Mouse (Mus musculus) mature B cell (primary cell): ENCODE measurements around the gene Tmem255b.

Experiments used
- in situ Hi-C: fragments of 300-500 bp; cut with MboI; formaldehyde crosslinking; loops from 2 replicates; pipeline ENCODE4 v1.14.3; 2019

Tmem255b gene

DNA sequence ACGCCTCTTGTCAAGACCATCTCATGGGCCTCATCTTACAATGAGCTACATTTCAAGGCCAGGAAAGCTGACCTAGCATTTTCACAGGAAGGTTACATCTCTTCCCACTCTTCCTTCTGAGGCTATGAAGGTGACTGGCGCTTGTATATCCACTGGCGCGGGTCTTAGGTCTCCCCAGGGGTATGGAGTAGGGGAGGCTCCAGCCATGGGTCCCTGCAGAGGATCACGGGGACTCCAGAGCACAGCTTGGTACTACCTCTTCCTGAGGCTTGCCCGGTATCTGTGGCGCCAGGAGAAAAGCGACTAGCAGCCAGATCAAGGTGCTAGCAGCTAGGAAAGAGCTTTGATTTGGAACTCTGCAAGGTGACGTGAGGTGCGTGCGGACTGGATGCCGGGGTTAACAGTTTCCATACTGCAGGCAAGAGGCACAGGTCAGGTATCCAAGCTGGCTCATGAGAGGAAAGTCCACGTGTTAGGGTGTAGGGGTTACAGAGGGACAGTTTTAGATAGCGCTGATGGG is 56.6 kb downstream of the Tmem255b start:
- in situ Hi-C loops = no loop called here

DNA sequence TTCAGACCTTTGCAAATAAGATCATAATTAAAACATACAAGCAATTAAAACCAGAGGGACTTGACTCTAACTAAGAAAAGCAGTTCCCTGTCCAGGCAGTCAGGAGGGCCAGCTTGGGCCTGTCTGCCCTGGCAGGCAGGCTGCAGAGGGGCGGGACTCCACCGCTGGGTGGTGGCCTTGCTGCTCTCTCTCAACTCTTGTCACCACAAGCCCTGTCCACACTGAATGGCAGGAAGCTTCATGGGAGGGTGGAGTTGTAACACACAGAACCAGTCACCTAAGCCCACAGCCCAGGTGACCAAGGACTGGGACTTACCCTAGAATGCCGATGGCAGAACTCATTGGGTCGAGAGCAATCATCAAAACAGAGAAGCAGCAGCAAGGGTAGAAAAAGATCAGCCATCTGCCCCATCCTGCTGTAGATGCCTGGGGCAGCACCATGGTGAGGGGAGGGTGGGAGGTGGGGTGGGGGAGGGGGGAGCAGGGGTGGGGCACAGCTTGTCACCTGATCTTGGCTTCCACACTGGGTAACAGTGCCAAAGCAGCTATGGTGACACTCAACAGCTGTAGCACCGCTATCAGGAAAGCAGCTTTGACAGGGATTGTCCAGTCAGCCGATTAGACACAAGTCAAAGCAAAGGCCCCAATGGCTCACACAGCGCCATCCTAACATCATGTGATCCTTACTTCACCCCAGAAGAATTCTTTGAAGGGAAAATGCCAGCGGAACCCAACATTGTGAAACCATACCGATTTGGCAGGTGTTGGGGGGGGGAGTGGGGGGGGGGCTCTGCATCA is 57.4 kb downstream of the Tmem255b start:
- in situ Hi-C loops = no loop called here

DNA sequence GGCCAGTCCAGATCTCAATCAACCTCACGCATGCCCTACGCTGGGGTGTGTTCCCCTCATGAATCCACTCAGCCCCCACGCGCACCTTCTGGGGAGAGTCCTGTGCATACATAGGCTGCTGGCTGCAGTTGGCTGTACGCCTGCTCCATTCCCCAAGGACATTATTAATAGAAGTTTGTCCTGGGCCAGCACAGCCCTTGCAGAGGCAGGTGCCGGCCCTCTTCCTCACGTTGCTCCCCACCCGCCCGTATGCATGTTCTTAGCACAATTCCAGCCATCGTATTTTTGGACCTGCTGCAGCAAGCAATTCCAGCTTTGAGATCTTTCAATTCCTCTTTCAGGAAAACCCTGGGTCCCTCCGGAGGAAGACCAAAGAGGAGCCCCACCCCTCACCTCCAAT is 58.0 kb downstream of the Tmem255b start:
- in situ Hi-C loops = no loop called here

DNA sequence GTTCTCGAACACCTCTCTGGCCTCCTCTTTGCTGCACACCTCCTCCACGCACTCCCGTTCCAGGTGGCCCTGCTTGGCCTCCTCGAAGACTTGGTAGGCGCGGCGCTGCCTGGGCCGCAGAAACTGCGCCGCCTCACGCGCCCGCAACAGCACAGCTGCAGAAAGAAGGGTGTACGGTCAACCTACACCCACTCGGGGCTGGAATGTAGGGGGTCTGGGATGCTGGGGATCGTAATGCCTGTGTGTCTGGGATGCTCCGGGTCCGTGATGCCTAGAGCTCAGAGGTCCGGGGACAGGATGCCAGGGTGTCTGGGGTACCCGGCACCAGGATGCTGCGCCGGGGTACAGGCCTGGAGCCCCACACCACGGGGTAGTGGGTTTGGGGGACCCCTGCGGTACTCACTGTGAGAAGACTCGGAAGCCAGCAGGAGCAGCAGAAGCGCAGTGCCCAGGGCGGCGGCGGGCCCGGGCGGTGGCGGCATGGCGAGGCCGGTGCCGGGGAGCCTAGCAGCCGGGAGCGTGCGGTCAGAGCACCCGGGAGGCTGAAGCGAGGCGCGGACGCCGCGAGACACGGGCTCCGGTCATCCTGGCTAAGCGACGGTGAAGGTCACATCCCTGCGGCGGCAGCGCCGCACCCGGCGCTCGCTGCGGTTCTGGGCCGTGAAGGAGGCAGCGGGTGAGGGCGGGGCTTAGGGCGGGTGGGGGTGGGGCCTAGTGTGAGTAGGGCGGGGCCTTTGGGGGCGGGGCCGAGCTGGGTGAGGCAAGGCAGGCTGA is 59.1 kb downstream of the Tmem255b start, which contains the start of gene Gas6:
TSS of gene Gas6 (minus strand) at position 633 of the 774 bp plus-strand sequence.
- in situ Hi-C loops = no loop called here

DNA sequence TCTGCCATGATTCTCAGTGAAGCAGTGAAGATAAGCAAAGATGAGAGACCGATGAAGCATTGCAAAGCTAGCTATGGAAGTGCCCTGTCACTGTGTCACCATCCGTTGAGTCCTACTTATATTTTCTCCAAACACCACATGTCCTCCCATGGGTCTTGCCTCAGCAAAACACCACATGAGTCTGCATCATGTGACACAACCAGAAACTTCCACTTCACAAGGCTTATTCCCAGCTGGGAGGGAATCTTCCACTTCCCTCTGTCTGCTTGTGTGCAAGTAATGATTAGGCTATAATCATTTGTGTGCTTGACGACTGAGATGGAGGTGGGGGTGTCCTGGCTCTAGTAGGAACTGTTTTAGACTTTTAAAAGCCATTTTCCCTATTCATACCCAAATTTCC is 66.2 kb downstream of the Tmem255b start:
- in situ Hi-C loops = no loop called here

DNA sequence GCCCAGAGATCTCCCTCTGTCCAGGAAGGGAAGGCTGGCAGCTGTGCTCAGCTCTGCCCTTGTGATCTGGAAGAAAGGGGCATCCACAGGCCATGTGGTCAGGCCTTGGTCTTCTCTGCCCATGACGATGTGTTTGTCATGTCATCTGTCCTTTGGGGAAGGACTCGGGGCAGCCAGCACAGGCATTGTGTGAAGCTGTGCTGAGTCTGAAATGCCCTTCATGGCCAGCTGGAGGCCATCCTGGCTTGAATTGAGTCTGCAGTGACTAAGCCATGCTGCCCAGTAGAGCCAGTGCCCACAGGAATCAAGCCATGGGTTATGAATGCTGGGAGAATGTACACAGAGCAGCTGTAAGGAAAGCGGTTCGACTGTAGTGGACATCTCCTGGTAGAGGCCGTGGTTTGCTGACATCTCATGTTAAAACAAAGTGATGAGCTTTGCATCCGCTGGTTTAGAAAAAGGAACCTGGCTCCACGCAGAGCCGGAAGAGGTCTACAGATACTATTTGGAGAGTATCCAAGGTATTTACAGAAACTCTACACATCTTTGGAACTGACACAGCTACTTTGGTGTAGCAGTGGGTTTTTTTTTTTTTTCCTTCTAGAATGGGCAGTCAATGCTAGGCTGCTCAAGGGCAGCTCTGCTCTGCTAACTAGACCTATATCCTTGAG is 69.1 kb downstream of the Tmem255b start:
- in situ Hi-C loops = no loop called here

DNA sequence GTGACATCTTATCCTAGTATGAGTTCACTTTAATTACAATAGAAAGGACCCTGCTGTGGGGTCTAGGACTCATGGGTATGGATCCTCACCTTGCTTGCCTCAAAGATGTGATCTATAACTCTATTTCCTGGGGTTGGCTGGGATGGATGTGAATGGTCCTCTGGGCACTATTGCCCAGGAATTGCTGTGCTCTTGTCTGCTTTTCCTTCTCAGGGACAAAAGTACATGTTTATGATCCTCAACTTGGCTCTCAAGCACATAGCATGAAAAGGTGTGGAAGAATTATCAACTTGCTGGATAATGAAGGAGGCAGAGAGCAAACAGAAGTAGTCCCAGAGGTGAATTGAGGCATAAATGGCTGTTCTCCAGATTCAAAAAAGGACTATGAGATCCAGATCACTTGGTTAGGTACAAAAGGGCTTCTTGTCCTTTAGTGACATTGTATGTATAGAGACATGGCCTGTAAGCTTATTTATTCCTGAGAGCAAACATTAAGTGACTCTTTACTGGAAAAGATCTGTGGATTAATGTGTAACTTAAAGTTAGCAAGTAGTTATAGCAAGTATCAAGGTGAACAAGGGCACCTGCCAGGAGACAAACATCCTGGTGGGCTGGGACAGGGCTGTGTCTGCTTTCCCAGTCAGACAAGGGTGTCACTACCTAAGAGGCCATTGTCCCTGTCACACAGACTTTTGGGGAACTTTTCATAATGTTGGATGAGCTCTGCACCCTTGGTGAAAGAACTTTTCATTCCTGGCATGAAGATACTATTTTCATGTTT is 70.1 kb downstream of the Tmem255b start:
- in situ Hi-C loops = no loop called here

DNA sequence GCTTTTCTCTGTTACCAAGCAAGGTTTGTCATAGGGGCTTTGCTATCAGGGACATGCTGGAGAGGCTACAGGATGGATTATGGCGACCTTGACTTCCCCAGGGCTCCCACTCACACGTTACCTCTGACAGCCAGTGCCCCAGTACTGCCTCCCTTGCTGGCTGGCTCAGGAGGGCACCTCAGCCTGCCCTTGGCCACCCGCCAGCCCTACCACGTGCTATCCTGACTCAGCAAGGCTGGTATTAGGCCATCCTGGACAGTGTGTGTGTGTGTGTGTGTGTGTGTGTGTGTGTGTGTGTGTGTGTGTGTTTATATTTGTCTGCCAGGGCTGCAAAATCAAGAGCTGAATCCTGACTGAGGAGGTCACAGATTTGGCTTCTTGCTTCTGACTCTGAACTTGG is 71.9 kb downstream of the Tmem255b start:
- in situ Hi-C loops = no loop called here

DNA sequence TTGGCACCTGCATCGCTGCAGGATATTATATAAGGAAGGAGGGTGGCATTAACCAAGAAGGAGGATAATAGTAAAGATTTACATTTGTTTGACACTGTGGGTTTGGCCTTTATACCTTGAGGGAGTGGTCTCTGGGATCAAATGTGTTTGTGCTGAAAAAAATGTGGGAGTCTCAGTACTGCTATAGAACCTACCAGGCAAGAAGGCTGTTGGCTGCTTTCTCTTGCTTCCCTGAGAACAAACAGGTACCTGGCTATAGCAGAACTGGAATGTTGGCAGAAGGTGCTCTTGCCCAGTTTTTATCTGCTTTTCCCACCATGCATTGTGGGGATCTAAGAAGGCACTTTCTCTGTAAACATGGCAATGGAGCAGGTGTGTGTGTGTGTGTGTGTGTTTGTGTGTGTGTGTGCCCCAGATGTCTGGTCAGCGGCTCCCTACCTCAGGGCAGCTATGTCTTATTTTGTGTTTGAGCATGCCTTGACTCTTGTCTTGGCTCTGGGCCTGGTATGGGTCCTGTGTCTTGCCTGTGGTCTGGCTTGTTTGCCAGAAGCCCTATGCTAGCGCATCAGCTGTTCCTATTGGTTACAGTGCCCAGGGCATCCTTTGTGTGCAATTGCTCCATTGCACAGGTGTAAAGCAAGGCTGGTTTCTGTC is 72.4 kb downstream of the Tmem255b start:
- in situ Hi-C loops = no loop called here

DNA sequence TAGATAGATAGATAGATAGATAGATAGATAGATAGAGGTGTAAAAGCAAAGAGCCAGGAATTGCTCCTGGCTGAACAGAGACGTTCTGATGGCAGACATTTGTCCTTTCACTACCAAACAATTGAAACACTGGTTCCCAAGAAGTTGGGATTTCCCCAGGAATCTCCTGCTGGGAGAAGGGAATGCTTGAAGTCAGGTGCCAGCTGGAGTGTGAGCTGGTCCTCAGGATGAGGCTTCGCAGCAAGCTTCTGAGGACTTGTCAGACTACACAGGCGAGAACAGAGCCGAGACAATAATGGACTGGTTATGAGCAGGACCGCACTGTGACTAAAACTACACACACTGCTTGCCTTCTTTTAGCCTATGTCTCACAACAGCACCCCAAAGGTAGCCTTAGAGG is 77.0 kb downstream of the Tmem255b start:
- in situ Hi-C loops = no loop called here

DNA sequence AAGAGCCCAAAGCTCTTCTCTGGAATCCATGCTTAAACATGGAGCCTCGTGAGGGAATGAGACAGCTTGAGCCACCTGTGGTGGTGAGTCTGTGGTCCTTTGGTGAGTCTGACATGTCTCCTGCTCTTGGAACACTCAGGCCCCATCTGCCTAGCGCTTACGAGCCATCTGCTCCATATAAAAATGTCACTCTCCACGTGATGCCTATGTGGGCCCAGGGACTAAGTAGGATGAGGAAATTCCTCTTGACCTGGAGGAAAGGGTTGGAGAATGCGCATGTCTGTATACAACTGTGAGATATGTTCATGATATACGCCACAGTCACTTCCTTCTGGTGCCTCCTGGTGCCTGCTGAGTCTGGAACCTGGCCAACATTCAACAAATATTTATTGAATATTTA is 77.7 kb downstream of the Tmem255b start:
- in situ Hi-C loops = no loop called here

DNA sequence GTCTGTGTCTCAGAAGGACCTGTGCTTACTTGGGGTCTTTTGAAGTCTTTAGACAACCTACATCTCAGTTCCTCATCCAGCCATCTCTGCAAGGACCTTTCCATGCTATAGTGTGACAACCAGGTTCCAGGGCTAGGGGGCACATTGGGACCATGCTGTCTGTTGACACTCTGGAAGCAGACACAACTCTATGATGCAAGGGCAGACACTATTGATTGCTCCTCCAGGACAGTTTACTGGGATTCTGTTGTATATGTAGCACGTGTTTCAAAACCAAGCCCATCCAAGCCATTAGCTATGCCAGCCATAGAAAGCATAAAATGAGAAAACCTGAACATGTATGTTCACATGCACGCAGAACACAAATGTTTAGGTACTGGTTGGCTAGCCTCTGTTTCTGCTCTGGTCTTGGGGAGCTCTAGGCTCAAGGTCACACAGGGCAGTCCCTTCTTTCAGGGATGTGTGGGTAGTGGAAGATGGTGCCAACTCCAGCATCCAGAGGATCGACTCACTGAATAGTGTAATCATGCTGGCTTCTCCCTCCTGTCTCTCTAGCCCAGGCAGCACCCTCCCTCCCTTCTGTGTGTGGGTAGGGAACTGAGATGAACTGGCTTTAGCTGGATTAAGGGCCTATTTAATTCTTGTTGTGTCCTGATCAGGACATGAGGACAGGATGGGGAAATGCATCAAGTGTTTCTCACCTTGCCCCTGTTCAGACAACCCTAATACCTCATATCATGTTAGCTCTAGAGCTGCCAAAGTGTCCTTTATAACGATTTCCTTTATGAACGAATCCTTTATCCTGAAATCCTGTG is 78.8 kb downstream of the Tmem255b start:
- in situ Hi-C loops = no loop called here

DNA sequence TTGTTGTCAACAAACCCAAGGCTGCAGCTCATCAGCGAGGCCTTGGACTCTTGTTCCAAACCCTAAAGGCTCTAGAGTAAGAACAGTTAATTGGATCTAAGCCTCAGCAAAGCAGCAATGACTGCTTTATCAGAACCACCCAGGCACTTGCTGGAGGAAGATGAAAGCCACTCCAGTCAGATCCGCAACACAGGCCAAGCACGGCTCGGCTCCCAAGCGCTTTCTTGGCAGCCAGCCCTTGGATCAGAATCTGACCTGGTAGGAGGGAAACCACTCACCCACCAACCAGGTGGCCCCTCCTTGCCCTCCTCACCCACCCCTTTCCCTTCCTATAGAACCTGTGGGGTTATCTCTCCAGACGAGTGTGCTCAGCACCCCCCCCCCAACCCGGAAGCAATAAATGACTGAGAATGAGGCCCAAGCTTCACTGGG is 81.0 kb downstream of the Tmem255b start:
- in situ Hi-C loops = no loop called here

DNA sequence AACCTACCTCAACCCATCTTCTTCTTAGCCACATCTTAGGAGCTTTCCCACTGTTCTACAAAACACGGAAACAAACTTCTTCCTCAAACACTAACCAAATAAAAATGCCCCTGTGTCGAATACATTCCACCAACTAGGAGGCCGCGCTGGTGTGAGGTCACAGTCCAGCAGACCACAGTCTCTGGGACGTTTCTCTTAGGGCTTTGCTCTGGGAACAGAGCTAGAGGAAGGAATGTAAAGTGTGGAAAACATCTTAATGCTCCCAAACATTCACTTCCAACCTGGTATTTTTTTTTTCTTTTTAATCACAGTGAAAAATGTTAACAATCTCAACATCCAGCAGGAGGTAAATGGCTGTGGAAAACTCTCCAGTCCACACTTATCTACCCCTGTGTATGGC is 81.7 kb downstream of the Tmem255b start:
- in situ Hi-C loops = no loop called here

DNA sequence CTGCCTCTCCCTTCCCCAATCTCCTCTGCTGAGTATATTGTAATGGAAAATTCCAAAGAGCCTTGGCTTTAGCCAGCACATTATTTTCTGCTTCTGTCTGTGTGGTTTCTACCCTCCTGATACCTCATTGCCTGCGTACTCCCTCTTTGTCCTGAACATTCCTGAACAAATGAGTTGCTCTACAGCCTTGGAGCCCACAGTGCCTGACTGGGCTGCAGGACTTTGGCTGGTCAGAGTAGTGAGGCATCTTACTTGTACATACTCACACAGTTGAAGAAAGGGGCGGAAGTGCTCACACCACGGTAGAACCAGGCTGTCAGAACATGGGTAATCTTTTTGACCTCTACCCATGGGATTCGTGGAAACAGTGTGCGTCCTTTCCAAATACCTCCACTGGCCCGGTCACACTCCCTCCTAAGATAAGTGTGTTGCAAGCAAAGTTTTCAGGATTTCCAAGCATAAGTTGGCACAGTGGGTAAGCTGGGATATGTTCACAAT is 82.3 kb downstream of the Tmem255b start:
- in situ Hi-C loops = no loop called here
